8 mouse cellular contexts compared by ENCODE assay signal in genomic region chr3:36613908-36614255, GRCm38 (mm10). TPM values are rescaled to one million over a fixed set of nuclear protein-coding genes. Genes with fewer than 3 reads are reported as not detected.
A peak's percentile ranks its signal among the peaks of the same experiment; 100 is the strongest.
DNase-seq lines count a peak whose midpoint lies in the region; ATAC-seq lines count a peak whose summit lies in the region.

No protein-coding gene starts in this region.

- no peaks in the 10 kb centered on the region for H3K9me3 ChIP-seq in limb, embryonic 15.5 days

- peak overlapping the region; percentile 82 for H3K4me3 ChIP-seq in brown adipose tissue, adult 24 weeks (ENCODE audit: insufficient read depth, low read depth, low read length)
- H3K4me3 ChIP-seq in limb, embryonic 15.5 days: 0 out of 2 replicates have a peak overlapping the region, but pooled peaks have one; percentile 72

- H3K4me1 ChIP-seq in brown adipose tissue, adult 24 weeks (ENCODE audit: control insufficient read depth, insufficient read depth, insufficient read length, low read length): peaks cover 4% of the 10 kb centered on the region; the same call in 1 of the 2 replicates
- H3K4me1 ChIP-seq in limb, embryonic 15.5 days: no peaks in the 10 kb centered on the region; the same call in 1 of the 2 replicates

- intact Hi-C loops in left cerebral cortex, postnatal 25 days (cut with DNase I): loop anchor here (1.0 kb wide), 1 partner anchor 42 kb away; the partner anchor contains the start of gene Ccna2

- peak; percentile 8 for DNase-seq in layer of hippocampus, adult 9-11 months
- DNase-seq in layer of hippocampus, postnatal 36 days: no peak
- peak; percentile 58 to 63 for DNase-seq in cerebellum, postnatal 14 days
- no peak for DNase-seq in urinary bladder, postnatal 36 days (ENCODE audit: low spot score in 2 of 2)
- DNase-seq in frontal cortex, postnatal 14 days (ENCODE audit: low spot score in 2 of 2): no peak
- no peak for DNase-seq in left cerebral cortex, postnatal 25 days (ENCODE audit: low spot score in 2 of 2)

- 69% methylated on average over 5 of the region's 5 CpGs for WGBS in limb, embryonic 15.5 days

- no peak for ATAC-seq in limb, embryonic 15.5 days (ENCODE audit: insufficient number of reproducible peaks, low FRiP score, low TSS enrichment, low read depth)

- peak overlapping the region; percentile 65 for H3K4me2 ChIP-seq in limb, embryonic 15.5 days

- no peak overlapping the region for H3K9ac ChIP-seq in limb, embryonic 15.5 days

- H3K27me3 ChIP-seq in limb, embryonic 15.5 days: no peaks in the 10 kb centered on the region

- no peak overlapping the region for H3K27ac ChIP-seq in brown adipose tissue, adult 24 weeks (replicated peaks; ENCODE audit: low read depth, low read length)
- H3K27ac ChIP-seq in limb, embryonic 15.5 days: no peak overlapping the region

- no peaks in the 10 kb centered on the region for H3K36me3 ChIP-seq in limb, embryonic 15.5 days

RNA-seq across cellular contexts. Expression of gene Bbs7, which starts 0.6 kb away (rescaled TPM):
- total RNA-seq in layer of hippocampus, postnatal 36 days (2021): 10 to 100 TPM; 18.0 to 18.6 TPM
- 2.6 and 3.8 TPM in 2 replicates for polyA plus RNA-seq in brown adipose tissue, adult 24 weeks (2012; ENCODE audit: insufficient read depth, insufficient read length, missing spikeins)
- polyA plus RNA-seq in limb, embryonic 15.5 days (2015; fragmentation: Nextera tagmentation; extraction: Ambion mirVana): 14.0 and 15.1 TPM in 2 replicates
- 10 to 100 TPM; 13.3 to 18.8 TPM for total RNA-seq in left cerebral cortex, postnatal 25 days (2021)

RNA-seq across cellular contexts. Expression of gene Ccna2, which starts 41.9 kb away (rescaled TPM):
- total RNA-seq in layer of hippocampus, postnatal 36 days (2021): 1 to 10 TPM; 1.3 to 1.4 TPM
- polyA plus RNA-seq in brown adipose tissue, adult 24 weeks (2012; ENCODE audit: insufficient read depth, insufficient read length, missing spikeins): 0.79 TPM in 1 of 2 replicates, not detected in the other
- polyA plus RNA-seq in limb, embryonic 15.5 days (2015; fragmentation: Nextera tagmentation; extraction: Ambion mirVana): 130 and 132 TPM in 2 replicates
- 1 to 10 TPM; 1.4 to 1.7 TPM for total RNA-seq in left cerebral cortex, postnatal 25 days (2021)

Comparison
In these comparisons a context has a peak if more than half of its experiments do, and no peak if none do; other contexts are left out.
1. DNase-seq: peak in layer of hippocampus, adult 9-11 months (single experiment) and cerebellum, postnatal 14 days (2 of 2); none in layer of hippocampus, postnatal 36 days (0 of 2), urinary bladder, postnatal 36 days (0 of 2), frontal cortex, postnatal 14 days (0 of 2) and left cerebral cortex, postnatal 25 days (0 of 2).